Mouse (Mus musculus): ENCODE data around the gene Plin2. TPM values are rescaled to one million over a fixed set of nuclear protein-coding genes. Genes with fewer than 3 reads are reported as not detected.

Plin2 gene
- 144 and 164 TPM in 2 replicates for polyA plus RNA-seq (2015; fragmentation: Nextera tagmentation; extraction: Ambion mirVana)

- Histone ChIP-seq H3K9ac (peak within 1 kb of the TSS; percentile 77), H3K27me3 (replicated peaks) (no peaks in the 10 kb centered on the region), H3K4me2 (replicated peaks) (peak within 1 kb of the TSS; percentile 62), H3K9me3 (no peaks in the 10 kb centered on the region), H3K27ac (peak within 1 kb of the TSS; percentile 93), H3K4me3 (replicated peaks) (peak within 1 kb of the TSS; percentile 75), H3K4me1 (replicated peaks) (peaks cover 28% of the 10 kb centered on the region; the same call in 1 of the 2 replicates), H3K36me3 (no peaks in the 10 kb centered on the region)
- under 1% methylated on average over 18 of the region's 18 CpGs for WGBS
- ATAC-seq: peak; percentile 95
These were observed at the start of gene Plin2 for GRCm38 (mm10) chr4:86669780-86670201. Gene Plin2 (minus strand): TSS chr4:86670060.

GRCm38 (mm10) chr4:86718878-86719577 lies 49.2 kb upstream of the Plin2 start:
- no peaks in the 10 kb centered on the region for H3K27me3 ChIP-seq (replicated peaks)
- no peaks in the 10 kb centered on the region for H3K9me3 ChIP-seq
- no peak overlapping the region for H3K27ac ChIP-seq
- peak; percentile 71 for ATAC-seq
- H3K36me3 ChIP-seq: no peaks in the 10 kb centered on the region
- no peak overlapping the region for H3K4me2 ChIP-seq (replicated peaks)
- H3K4me1 ChIP-seq (replicated peaks): no peaks in the 10 kb centered on the region; the same call in 1 of the 2 replicates
- H3K4me3 ChIP-seq (replicated peaks): no peak overlapping the region
- 68% methylated on average over 4 of the region's 4 CpGs for WGBS
- H3K9ac ChIP-seq: no peak overlapping the region

- peak overlapping the region; percentile 27; the same call in 1 of the 2 replicates for H3K27ac ChIP-seq
- H3K9ac ChIP-seq: no peak overlapping the region
- no peaks in the 10 kb centered on the region for H3K27me3 ChIP-seq (replicated peaks)
- no peaks in the 10 kb centered on the region for H3K9me3 ChIP-seq
- no peaks in the 10 kb centered on the region for H3K36me3 ChIP-seq
- no peak overlapping the region for H3K4me3 ChIP-seq (replicated peaks)
- no peak overlapping the region for H3K4me2 ChIP-seq (replicated peaks)
- 49% methylated on average over 1 of the region's 1 CpGs for WGBS
- peak; percentile 29; the same call in 1 of the 2 replicates for ATAC-seq
- H3K4me1 ChIP-seq (replicated peaks): no peaks in the 10 kb centered on the region; the same call in none of the 2 replicates
These were observed 47.3 kb upstream of the Plin2 start for GRCm38 (mm10) chr4:86717176-86717575.

GRCm38 (mm10) chr4:86715341-86715740 lies 45.5 kb upstream of the Plin2 start:
- Histone ChIP-seq H3K4me2 (replicated peaks) (no peak overlapping the region), H3K4me3 (replicated peaks) (no peak overlapping the region), H3K27ac (no peak overlapping the region), H3K36me3 (no peaks in the 10 kb centered on the region), H3K9ac (no peak overlapping the region), H3K27me3 (replicated peaks) (no peaks in the 10 kb centered on the region), H3K4me1 (replicated peaks) (no peaks in the 10 kb centered on the region; the same call in none of the 2 replicates), H3K9me3 (no peaks in the 10 kb centered on the region)
- WGBS: 90% methylated on average over 1 of the region's 1 CpGs
- no peak for ATAC-seq

GRCm38 (mm10) chr4:86713518-86713917 lies 43.7 kb upstream of the Plin2 start:
- no peak overlapping the region for H3K4me2 ChIP-seq (replicated peaks)
- no peaks in the 10 kb centered on the region for H3K36me3 ChIP-seq
- H3K4me1 ChIP-seq (replicated peaks): no peaks in the 10 kb centered on the region; the same call in none of the 2 replicates
- no peak overlapping the region for H3K9ac ChIP-seq
- H3K27me3 ChIP-seq (replicated peaks): no peaks in the 10 kb centered on the region
- WGBS: 68% methylated on average over 2 of the region's 2 CpGs
- no peaks in the 10 kb centered on the region for H3K9me3 ChIP-seq
- no peak overlapping the region for H3K4me3 ChIP-seq (replicated peaks)
- no peak overlapping the region for H3K27ac ChIP-seq
- ATAC-seq: 0 out of 2 replicates have a peak, but pooled peaks have one; percentile 26

- WGBS: 65% methylated on average over 12 of the region's 12 CpGs
- Histone ChIP-seq H3K9ac (no peak overlapping the region), H3K4me3 (replicated peaks) (no peak overlapping the region), H3K4me2 (replicated peaks) (peak overlapping the region; percentile 14; the same call in 1 of the 2 replicates), H3K9me3 (no peaks in the 10 kb centered on the region), H3K27ac (0 out of 2 replicates have a peak overlapping the region, but pooled peaks have one; percentile 32), H3K4me1 (replicated peaks) (no peaks in the 10 kb centered on the region; the same call in none of the 2 replicates), H3K36me3 (no peaks in the 10 kb centered on the region), H3K27me3 (replicated peaks) (no peaks in the 10 kb centered on the region)
- peak; percentile 79 for ATAC-seq
These were observed 42.9 kb upstream of the Plin2 start for GRCm38 (mm10) chr4:86712751-86713195.

DNA sequence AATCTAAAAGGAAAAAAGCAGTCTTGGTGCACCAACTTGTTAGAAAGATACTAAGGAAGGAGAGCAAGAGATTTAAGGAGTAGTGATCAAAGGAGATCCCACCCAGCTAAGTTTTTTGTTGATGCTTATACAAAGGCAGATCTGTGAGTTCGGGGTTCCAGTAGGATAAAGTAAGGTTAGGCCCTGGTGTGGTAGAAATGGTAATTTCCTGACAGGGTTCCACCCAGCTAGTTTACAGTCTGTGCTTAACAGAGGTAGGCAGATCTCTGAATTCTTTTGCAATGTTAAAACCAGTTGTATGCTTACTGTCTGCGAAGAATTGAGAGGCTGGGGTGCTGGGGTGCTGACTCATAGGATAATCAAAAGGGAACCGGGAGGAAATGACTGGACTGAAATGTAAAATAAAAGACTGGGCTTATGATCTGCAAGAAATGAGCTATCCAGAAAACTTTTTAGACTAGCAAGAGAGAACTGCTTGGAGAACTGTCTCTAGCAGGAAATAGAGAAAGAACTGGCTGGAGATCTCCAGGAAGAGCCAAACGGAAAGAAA lies 40.9 kb upstream of the Plin2 start:
- H3K27me3 ChIP-seq (replicated peaks): no peaks in the 10 kb centered on the region
- no peak overlapping the region for H3K27ac ChIP-seq

DNA sequence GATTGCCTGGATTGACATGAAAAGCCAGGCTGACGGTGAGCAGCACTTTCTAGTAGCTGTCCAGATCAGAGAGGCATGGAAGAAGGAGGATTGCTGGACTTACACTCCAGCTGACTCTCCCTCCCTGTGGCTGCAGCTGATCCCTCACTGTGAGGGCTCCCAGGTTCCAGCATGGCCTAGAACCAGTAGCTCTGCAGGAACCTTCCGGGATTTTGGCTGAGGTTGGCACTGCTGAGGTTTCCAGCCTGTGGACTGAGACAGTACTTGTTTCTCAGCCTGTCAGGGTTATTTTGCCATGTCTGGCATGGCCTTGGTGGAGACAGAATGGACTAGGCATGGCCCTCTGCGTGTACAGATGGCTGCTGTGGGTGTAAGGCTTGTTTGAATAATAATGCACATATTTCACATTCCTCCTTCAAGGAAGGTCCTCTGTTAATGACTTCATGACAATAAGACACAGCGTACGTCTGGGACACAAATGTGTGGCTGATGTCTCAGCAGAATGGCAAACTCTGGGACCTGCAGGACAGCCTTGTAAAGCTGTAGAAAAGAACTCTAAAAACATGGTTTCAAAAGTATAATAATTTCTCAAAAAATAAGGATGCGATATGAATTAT lies 40.3 kb upstream of the Plin2 start:
- Histone ChIP-seq H3K9me3 (no peaks in the 10 kb centered on the region), H3K4me2 (replicated peaks) (no peak overlapping the region), H3K27ac (no peak overlapping the region), H3K4me1 (replicated peaks) (no peaks in the 10 kb centered on the region; the same call in 1 of the 2 replicates), H3K27me3 (replicated peaks) (no peaks in the 10 kb centered on the region), H3K4me3 (replicated peaks) (no peak overlapping the region), H3K36me3 (no peaks in the 10 kb centered on the region), H3K9ac (no peak overlapping the region)
- ATAC-seq: no peak
- 71% methylated on average over 6 of the region's 6 CpGs for WGBS

More for the DNA sequence above, 40.9 kb upstream of the Plin2 start:
- Histone ChIP-seq H3K9ac (no peak overlapping the region), H3K4me2 (replicated peaks) (no peak overlapping the region), H3K36me3 (no peaks in the 10 kb centered on the region), H3K9me3 (no peaks in the 10 kb centered on the region), H3K4me1 (replicated peaks) (no peaks in the 10 kb centered on the region; the same call in 1 of the 2 replicates), H3K4me3 (replicated peaks) (no peak overlapping the region)
- ATAC-seq: no peak
- WGBS: 63% methylated on average over 4 of the region's 4 CpGs

GRCm38 (mm10) chr4:86708801-86709200 lies 38.9 kb upstream of the Plin2 start:
- no peak for ATAC-seq
- Histone ChIP-seq H3K36me3 (no peaks in the 10 kb centered on the region), H3K4me2 (replicated peaks) (no peak overlapping the region), H3K9ac (no peak overlapping the region), H3K27me3 (replicated peaks) (no peaks in the 10 kb centered on the region), H3K9me3 (no peaks in the 10 kb centered on the region), H3K4me1 (replicated peaks) (no peaks in the 10 kb centered on the region; the same call in 1 of the 2 replicates), H3K27ac (no peak overlapping the region), H3K4me3 (replicated peaks) (no peak overlapping the region)
- 34% methylated on average over 1 of the region's 1 CpGs for WGBS

DNA sequence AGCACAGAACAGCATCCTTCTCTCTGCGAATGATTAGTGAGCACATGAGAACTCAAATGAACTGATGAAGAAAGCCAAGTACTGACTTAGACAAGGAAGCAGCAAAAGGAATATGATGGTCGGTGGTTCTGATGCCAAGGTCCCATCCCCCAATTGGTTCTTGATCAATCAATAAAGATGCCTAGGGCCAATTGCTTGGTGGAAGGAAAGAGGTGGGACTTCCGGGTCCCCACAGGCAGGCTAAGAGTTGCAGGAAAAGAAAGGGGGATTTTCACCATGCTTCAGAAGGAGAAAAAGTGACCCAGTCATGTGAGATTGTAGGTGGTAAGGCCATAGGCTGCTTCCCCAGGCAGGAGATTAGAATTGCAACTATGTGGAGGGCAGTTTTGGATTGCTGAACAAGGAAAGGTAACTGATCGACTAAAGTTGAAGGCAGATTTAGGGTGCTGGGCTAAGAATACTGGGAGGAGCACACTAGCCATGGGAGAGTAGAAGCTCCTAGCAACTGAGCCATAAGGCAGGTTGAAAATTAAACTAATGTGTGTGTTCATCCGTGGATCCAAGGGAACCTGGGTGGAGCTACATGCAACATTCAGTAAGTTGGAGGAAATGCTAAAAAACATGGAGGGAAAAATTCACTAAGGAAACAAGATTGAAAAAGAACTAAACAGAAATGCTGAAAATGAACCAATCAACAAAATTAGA lies 29.5 kb upstream of the Plin2 start:
- WGBS: 68% methylated on average over 5 of the region's 5 CpGs
- H3K27ac ChIP-seq: no peak overlapping the region
- H3K4me1 ChIP-seq (replicated peaks): no peaks in the 10 kb centered on the region
- H3K9ac ChIP-seq: no peak overlapping the region
- H3K4me2 ChIP-seq (replicated peaks): no peak overlapping the region
- no peak for ATAC-seq
- H3K27me3 ChIP-seq (replicated peaks): no peaks in the 10 kb centered on the region
- H3K9me3 ChIP-seq: no peaks in the 10 kb centered on the region
- H3K4me3 ChIP-seq (replicated peaks): no peak overlapping the region
- H3K36me3 ChIP-seq: no peaks in the 10 kb centered on the region

DNA sequence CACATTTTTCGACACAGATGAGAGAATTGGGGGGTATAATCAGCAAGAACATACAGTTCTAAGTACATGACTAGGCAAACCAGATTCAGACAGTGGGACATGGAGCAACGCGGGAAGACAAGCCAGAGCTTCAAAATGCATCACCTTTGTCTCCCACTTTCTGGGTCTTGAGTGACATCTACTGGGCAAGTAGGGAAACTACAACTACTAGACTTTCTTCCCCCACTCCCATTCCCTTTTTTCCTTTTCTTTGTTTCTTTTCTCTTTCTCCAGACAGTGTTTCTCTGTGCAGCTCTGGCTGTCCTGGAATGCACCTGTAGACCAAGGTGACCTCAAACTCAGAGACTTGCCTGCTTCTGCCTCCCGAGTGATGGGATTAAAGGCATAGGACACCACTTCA lies 27.0 kb upstream of the Plin2 start:
- Histone ChIP-seq H3K27me3 (replicated peaks) (no peaks in the 10 kb centered on the region), H3K4me3 (replicated peaks) (no peak overlapping the region), H3K4me1 (replicated peaks) (no peaks in the 10 kb centered on the region), H3K36me3 (no peaks in the 10 kb centered on the region), H3K27ac (no peak overlapping the region), H3K9me3 (no peaks in the 10 kb centered on the region), H3K4me2 (replicated peaks) (no peak overlapping the region), H3K9ac (no peak overlapping the region)
- WGBS: 9% methylated on average over 4 of the region's 4 CpGs
- peak; percentile 68 for ATAC-seq

- no peak overlapping the region for H3K4me3 ChIP-seq (replicated peaks)
- no peak for ATAC-seq
- H3K27me3 ChIP-seq (replicated peaks): no peaks in the 10 kb centered on the region
- no peaks in the 10 kb centered on the region for H3K36me3 ChIP-seq
- no peaks in the 10 kb centered on the region; the same call in 1 of the 2 replicates for H3K4me1 ChIP-seq (replicated peaks)
- H3K9ac ChIP-seq: no peak overlapping the region
- no peak overlapping the region for H3K4me2 ChIP-seq (replicated peaks)
- no peak overlapping the region for H3K27ac ChIP-seq
- 44% methylated on average over 6 of the region's 6 CpGs for WGBS
- H3K9me3 ChIP-seq: no peaks in the 10 kb centered on the region
These were observed 25.2 kb upstream of the Plin2 start for GRCm38 (mm10) chr4:86695081-86695480.

All from intestine, embryonic 15.5 days (tissue).